Mouse (Mus musculus) naive thymus-derived CD4-positive, alpha-beta T cell, adult 2 months (primary cell): ENCODE data around the gene Arhgap17.

ENCODE experiments used
- DNase-seq: peaks from one replicate; pipeline ENCODE4 v3.0.0-alpha.2; 2011; ENCODE audit warnings: low read depth

The Arhgap17 gene

GRCm38 (mm10) chr7:123369759-123370481 is at the start of gene Arhgap17, which contains the start of gene Lcmt1:
Arhgap17 (minus strand) TSS chr7:123369915.
Lcmt1 (plus strand) TSS chr7:123369784.
- DNase-seq, result peak; percentile 98

DNA sequence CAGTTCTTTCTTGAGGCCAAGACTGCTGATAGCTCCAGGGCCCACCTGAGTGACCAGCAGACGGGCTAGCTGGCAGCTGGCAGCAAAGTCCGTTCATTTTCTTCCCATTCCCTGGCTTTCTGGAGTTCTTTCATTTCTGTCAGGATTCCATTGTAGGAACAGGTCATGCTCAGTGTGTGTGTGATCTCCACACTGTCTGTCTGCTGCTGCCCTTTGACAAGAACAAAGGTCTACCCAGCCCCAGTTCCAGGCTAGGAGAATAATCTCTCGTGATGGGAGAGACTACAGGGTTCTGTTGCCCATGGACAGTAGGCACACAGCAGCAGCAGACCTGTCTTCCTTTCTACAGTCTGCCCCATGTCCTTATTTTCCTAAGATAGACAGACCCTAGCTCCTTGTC is 47.9 kb upstream of the Arhgap17 start:
- no peak for DNase-seq

DNA sequence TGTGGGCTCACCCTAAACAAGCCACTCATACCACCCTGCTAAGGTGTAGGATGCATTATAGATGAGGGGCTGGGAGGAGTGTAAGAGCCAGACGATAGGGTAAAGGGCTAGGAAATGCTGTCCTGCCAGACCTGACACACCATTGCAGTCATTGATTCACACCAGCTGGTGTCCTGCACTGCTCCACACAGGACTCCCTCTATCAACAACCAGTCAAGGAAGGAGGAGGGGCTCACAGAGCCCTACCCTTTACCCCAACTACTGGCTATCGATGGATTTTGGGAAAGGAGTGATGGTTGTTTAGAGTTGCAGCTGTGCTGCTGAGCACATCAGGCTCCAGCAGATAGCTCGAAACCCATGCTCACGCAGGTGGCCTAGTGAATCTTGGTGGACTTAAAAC is 47.1 kb upstream of the Arhgap17 start:
- no peak for DNase-seq

DNA sequence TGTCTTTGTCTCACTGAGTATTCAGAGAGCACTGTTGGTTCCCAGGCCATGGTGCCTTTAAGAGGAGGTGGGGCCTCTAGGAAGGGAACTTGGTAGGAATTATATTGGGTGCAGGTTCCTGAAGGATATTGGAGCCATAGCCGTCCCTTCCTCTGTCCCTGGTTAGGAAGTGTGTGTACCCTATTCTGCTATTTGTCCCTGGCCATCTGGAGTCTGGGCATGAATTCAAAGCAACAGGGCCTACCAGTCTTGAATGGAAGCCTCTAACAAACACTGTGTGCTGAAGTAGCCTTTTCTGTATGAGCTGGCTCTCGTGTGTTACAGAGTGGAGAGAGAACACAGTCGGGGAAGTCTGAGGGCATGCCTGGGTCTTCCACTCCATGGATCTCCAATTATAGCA is 42.4 kb upstream of the Arhgap17 start:
- DNase-seq, result no peak

- no peak for DNase-seq
Measured at GRCm38 (mm10) chr7:123411109-123411508, 41.4 kb upstream of the Arhgap17 start.

GRCm38 (mm10) chr7:123410502-123410901 is 40.8 kb upstream of the Arhgap17 start:
- no peak for DNase-seq

GRCm38 (mm10) chr7:123406988-123407387 is 37.3 kb upstream of the Arhgap17 start:
- DNase-seq, result no peak

GRCm38 (mm10) chr7:123405619-123406018 is 35.9 kb upstream of the Arhgap17 start:
- DNase-seq, result no peak

DNA sequence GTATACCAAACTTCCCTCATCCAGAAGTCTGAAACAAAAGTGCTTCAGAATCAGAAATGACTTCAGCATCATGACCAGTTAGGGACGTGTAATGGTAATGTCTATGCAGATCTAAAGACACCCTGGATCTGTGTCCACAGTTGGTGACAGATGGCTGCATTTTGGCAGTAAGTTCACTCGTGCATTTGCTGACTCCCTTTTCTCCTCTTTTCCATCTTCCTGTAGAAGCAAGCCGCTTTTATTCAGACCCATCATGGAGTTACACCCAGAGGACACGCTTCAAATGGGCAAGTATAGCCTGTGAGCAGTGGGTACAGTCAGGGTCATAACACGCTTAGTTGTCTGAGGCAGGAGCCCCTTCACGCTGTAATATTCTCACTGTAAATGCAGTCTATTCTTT is 34.5 kb upstream of the Arhgap17 start:
- DNase-seq, result no peak

DNA sequence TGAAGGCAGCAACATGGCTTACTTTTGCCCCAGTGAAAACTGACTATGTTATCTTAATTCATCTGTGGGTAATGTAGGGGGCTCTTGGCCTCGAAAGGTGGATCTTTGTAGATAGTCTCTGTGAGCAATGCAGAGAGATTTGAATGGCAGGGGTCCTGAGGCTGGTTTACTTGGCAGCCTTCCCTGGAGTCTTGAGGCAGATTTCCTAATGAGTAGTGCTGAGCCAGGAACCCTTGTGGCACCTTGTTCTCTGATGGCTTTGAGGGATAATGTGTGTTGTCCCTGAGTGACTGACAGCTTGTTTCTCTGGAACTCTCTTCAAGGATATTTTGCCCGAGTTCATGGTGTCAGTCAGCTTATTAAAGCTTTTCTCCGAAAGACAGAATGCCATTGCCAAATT is 31.4 kb upstream of the Arhgap17 start:
- DNase-seq, result no peak

- DNase-seq, result no peak
Measured at GRCm38 (mm10) chr7:123399286-123399685, 29.6 kb upstream of the Arhgap17 start.

- peak; percentile 37 for DNase-seq
Measured at GRCm38 (mm10) chr7:123398828-123399227, 29.1 kb upstream of the Arhgap17 start.

DNA sequence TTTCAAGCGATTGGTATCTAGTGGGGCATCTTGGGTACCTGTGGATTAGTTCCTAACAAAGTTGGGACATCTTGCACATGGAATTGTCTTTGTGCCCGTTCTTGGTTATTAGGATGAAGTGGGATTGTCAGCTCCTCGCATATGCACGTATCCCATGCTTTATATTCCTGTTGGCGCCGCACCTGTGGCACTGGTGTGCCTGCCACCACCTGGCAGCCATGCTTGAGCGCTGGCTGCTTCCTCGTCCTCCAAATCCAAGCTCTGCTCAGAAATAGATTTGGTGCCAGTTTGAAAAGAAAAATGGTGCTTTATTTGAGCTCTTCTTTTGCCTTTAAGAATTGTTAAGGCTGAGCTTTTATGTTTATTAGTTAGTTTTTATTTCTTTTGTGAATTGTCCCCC is 28.2 kb upstream of the Arhgap17 start:
- no peak for DNase-seq

DNA sequence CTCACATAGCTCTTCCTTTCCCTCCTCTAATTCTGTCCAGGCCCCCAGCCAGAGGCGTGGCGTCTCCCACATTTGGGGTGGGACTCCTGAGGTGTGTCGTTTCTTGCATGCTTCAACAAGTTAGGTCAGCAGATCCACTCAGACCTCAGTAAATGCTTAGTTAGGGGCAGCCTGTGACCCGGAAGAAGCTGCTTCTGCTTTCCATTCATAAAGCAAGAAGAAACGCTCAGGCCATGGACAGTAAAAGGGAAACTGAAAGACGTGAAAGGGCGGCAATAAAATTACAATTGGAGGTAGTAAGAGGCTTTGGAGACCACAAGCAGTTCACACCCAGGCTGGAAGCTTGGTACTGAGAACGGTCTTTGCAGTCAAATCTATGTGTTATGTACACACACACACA is 27.7 kb upstream of the Arhgap17 start:
- no peak for DNase-seq

DNA sequence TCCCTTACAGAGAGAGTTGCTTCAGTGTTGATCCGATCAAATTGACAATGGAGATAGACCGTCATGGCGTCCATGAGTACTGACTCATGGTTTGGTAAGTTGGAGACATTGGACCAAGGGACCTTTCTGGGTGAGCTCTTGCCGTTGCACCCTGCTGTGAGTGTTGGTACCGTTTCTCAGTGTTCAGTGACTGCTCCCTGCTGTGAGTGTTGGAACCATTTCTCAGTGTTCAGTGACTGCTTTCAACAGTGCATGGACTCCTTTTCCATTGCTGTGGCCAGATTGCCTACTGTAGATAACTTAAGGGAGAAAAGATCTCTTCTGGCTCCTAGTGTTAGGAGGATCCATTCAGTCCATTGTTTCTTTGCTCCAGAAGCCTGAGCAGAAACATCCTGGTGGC is 27.2 kb upstream of the Arhgap17 start:
- DNase-seq, result no peak

DNA sequence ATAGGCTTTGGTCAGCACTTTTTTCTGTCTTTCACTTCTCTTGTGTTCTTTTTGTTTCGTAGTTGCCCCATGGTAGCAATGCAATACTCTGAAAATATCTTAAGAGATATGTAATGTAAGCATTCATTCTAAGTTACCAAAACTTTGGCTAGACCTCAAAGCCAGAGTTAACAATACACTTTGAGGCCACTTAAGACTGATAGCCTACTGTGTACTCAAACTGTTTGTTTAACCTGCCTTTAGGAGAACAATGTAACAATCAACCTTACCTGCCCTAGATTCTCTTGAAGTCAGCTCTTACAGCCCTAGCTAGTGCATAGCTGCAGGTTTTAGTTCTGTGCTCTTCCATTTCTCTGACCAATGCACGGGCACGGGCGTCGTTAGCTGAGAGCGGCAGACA is 24.6 kb upstream of the Arhgap17 start:
- no peak for DNase-seq

DNA sequence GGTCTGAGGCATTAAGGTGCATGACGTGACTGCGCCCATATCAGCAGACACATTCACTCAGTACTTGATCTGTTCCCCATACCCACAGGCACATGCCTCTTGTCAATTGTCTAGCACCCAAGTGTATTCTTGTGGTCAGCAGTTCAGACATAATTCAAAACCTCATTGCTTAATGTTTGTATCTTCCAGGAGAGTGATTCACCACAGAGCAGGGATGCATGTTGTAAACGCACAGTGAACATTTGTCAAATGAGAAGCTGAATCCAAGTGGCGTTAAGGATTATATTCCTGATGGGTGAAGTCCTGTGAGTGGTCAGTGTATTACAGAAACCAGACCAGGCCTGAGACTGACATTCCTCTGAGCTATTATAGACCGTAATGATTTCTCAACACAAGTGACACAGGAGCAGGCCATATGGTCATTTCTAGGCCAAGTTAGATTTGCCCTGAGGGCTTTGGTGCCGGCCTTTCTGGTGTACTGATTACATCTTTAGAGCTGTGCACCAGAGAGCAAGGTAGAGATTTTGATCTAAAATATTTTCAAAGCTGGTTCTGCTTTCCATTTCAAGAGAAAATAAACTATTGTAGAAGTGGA is 20.1 kb upstream of the Arhgap17 start:
- DNase-seq, result no peak

- DNase-seq, result no peak
Measured at GRCm38 (mm10) chr7:123385693-123386407, 16.1 kb upstream of the Arhgap17 start.

DNA sequence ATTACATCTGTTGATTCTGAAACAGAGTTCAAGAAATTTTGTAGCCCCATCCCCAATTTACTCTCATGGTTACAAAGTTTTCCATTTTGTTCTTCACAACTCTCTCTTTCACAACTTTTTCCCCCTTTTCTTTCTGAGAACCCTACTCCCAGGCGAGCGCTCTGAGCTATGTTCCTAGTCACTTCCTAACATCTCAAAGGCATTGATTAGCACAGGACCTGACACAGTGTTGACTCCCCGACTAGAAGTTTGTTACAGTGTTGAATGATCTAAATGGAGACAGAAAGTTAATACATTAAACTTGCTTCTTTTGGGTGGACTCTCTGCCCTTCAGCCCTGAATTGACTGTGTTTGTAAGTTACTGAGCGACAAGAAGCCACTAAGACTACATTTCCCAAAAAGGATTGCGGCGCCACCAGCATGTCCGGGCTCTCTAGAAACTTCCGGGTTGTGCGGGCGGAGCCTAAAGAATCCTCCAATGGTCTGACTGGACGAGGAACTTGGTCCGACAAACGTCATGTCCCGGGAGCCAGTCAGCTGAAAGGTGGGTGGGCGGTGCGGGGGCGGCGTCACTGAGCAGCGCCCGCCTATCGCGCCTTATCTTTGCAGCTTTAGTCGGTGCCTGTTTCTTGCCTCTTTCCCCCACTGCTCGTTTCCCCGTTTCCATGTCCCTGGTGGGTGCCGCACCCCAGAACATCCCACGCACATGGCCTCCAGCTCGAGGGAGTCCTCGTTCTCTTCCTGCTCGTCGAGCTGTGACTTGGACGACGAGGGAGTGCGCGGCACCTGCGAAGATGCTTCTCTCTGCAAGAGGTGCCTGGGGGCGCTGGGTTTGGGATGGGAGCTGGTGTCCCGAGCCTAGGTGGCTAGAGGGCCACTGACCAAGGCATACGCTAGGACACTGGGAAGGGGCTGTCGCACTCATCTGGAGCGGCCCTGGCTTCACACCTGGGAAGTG is 8.0 kb upstream of the Arhgap17 start:
- DNase-seq, result peak; percentile 97

DNA sequence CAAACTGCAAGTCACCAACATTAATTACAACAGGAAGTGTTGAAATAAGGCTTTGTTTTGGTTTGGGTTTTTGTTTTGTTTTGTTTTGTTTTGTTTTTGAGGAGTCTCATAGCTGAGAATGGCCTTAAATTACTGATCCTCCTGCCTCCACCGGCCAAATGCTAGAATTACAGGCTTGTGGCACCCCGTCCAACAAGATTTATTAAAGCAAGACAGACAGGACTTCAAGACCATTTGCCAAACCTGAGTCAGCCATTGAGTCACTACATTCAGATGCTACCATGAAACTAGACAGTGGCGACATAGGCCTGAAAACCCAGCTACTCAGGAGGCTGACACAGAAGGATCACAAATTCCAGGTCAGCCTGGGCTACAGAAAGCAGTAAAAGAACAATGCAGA is 1.8 kb upstream of the Arhgap17 start:
- DNase-seq, result peak; percentile 54

GRCm38 (mm10) chr7:123370700-123371099 is 985 bp upstream of the Arhgap17 start:
- peak; percentile 25 for DNase-seq
